17 mouse cellular contexts compared by ENCODE assay signal in genomic region chr6:9842391-9842790, GRCm38 (mm10).
"Had no signal": no experiment of that assay in that cellular context is flagged by ENCODE, and none has a peak within 500 bp of the region (broad histone marks: within the 10 kb centered on the region; RNA-seq: fewer than 3 reads in every experiment).

No protein-coding gene starts in this region.

- H3K4me1 ChIP-seq: lung, embryonic 15.5 days; megakaryocyte, embryonic 14.5 days; midbrain, embryonic 13.5 days; midbrain, embryonic 15.5 days; neural tube, embryonic 12.5 days; stomach, embryonic 15.5 days had no signal

- H3K9ac ChIP-seq: lung, embryonic 15.5 days; midbrain, embryonic 13.5 days; midbrain, embryonic 15.5 days; neural tube, embryonic 12.5 days; stomach, embryonic 15.5 days had no signal

- H3K27ac ChIP-seq: lung, embryonic 15.5 days; macrophage; midbrain, embryonic 13.5 days; midbrain, embryonic 15.5 days; neural tube, embryonic 12.5 days; stomach, embryonic 15.5 days; stomach, postnatal 0 days had no signal

- H3K27me3 ChIP-seq: lung, embryonic 15.5 days; megakaryocyte, embryonic 14.5 days; midbrain, embryonic 13.5 days; midbrain, embryonic 15.5 days; neural tube, embryonic 12.5 days; stomach, embryonic 15.5 days had no signal

- DNase-seq: lung, adult 2 months; lung, postnatal 14 days; lung, postnatal 36 days; right cerebral cortex, postnatal 14 days; thymus, adult 2 months; thymus, postnatal 25 days; thymus, postnatal 4 days had no signal

- H3K9me3 ChIP-seq: lung, embryonic 15.5 days; midbrain, embryonic 13.5 days; midbrain, embryonic 15.5 days; neural tube, embryonic 12.5 days; stomach, embryonic 15.5 days had no signal

- ATAC-seq: lung, postnatal 0 days; midbrain, embryonic 13.5 days; midbrain, embryonic 15.5 days had no signal

- H3K4me2 ChIP-seq: lung, embryonic 15.5 days; midbrain, embryonic 11.5 days; midbrain, embryonic 13.5 days; midbrain, embryonic 15.5 days; neural tube, embryonic 12.5 days; stomach, embryonic 15.5 days had no signal

- H3K36me3 ChIP-seq: lung, embryonic 15.5 days; midbrain, embryonic 13.5 days; midbrain, embryonic 15.5 days; neural tube, embryonic 12.5 days; stomach, embryonic 15.5 days had no signal

- H3K4me3 ChIP-seq: lung, embryonic 15.5 days; megakaryocyte, embryonic 14.5 days; midbrain, embryonic 13.5 days; midbrain, embryonic 15.5 days; neural tube, embryonic 12.5 days; stomach, embryonic 15.5 days had no signal
